Mouse (Mus musculus): Measurements from ENCODE around the gene Ppa2.

Gene Ppa2

GRCm38 (mm10) chr3:133389803-133390387 is 80.0 kb downstream of the Ppa2 start:
- DNase-seq (ENCODE audit: low spot score in 2 of 2), result no peak

GRCm38 (mm10) chr3:133394531-133394930 is 84.6 kb downstream of the Ppa2 start:
- no peak for DNase-seq (ENCODE audit: low spot score in 2 of 2)

GRCm38 (mm10) chr3:133403849-133404248 is 93.9 kb downstream of the Ppa2 start:
- DNase-seq (ENCODE audit: low spot score in 2 of 2), result no peak

GRCm38 (mm10) chr3:133405636-133406035 is 95.7 kb downstream of the Ppa2 start:
- no peak for DNase-seq (ENCODE audit: low spot score in 2 of 2)

- DNase-seq (ENCODE audit: low spot score in 2 of 2), result no peak
Observed at GRCm38 (mm10) chr3:133406248-133406647, 96.3 kb downstream of the Ppa2 start.

- DNase-seq (ENCODE audit: low spot score in 2 of 2), result no peak
Observed at GRCm38 (mm10) chr3:133411123-133411675, 101.3 kb downstream of the Ppa2 start.

GRCm38 (mm10) chr3:133411768-133412167 is 101.9 kb downstream of the Ppa2 start:
- no peak for DNase-seq (ENCODE audit: low spot score in 2 of 2)

- no peak for DNase-seq (ENCODE audit: low spot score in 2 of 2)
Observed at GRCm38 (mm10) chr3:133414747-133415146, 104.8 kb downstream of the Ppa2 start.

- no peak for DNase-seq (ENCODE audit: low spot score in 2 of 2)
Observed at GRCm38 (mm10) chr3:133423073-133423472, 113.2 kb downstream of the Ppa2 start.

All from right cerebral cortex, adult 2 months (tissue).